Mouse (Mus musculus): ENCODE measurements around the gene Slc35b1. TPM values are rescaled to one million over a fixed set of nuclear protein-coding genes. Genes with fewer than 3 reads are reported as not detected.

Gene Slc35b1
- polyA plus RNA-seq, 1 experiment from 2014 or later = 37.7 TPM

DNA sequence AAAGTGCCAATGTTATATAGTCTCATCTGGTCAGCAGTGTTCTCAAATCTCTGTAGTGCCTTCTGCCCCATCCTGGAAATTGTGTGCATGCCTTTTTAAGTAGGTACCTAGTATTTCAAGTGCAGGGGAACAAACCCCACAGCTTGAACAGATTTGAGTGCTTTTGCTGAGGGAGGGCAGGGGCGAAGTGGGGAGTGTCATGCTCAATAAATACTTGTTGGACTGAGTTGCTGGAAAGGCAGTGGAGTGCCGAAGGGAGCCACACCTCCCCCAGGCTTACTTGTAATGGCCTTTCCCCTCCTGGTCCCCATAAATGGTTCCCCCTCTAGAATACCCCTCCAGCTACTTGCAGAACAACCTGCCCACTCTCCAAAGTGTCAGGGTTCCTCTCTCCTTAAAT is 40.3 kb upstream of the Slc35b1 start:
- Histone ChIP-seq H3K27me3 (ENCODE audit: control insufficient read depth, insufficient read depth, low read depth, low read length) (no peaks in the 10 kb centered on the region), H3K36me3 (ENCODE audit: control insufficient read depth, insufficient read depth) (peaks cover 55% of the 10 kb centered on the region), H3K4me1 (ENCODE audit: control insufficient read depth, low read depth, low read length) (peaks cover 49% of the 10 kb centered on the region), H3K27ac (ENCODE audit: low read length) (no peak overlapping the region), H3K9me3 (replicated peaks; ENCODE audit: control insufficient read depth, low read length) (no peaks in the 10 kb centered on the region), H3K9ac (ENCODE audit: low read depth, low read length) (peak overlapping the region; percentile 3; the same call in 1 of the 2 replicates), H3K4me3 (ENCODE audit: low read depth, low read length) (no peak overlapping the region), H3K4me2 (ENCODE audit: low read depth, low read length) (peak overlapping the region; percentile 1)
- WGBS (ENCODE audit: insufficient replicate concordance) = 83% methylated on average over 2 of the region's 2 CpGs
- ATAC-seq (ENCODE audit: low read depth) = no peak

DNA sequence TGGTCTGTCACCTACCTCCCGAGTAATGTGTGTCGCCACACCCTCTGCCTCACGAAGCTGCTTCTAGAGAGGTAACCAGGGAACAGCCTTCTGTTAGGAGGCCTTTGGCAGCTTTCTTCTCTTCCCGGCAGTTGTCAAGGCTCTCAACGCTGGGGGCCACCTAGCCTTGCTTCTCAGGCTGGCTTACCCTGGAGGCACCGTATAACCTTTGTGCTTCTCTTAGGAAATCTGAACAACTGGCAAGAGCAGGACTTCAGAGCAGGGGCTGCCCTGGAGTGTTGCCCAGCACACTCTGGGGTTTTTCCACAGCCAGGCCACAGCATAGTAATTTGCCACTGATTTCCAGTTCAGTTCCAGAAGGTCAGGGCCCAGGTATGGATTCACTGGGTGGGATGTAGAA is 34.2 kb upstream of the Slc35b1 start:
- Histone ChIP-seq H3K4me3 (ENCODE audit: low read depth, low read length) (no peak overlapping the region), H3K9ac (ENCODE audit: low read depth, low read length) (no peak overlapping the region), H3K36me3 (ENCODE audit: control insufficient read depth, insufficient read depth) (peaks cover 87% of the 10 kb centered on the region), H3K27ac (ENCODE audit: low read length) (no peak overlapping the region), H3K4me1 (ENCODE audit: control insufficient read depth, low read depth, low read length) (peaks cover 55% of the 10 kb centered on the region), H3K27me3 (ENCODE audit: control insufficient read depth, insufficient read depth, low read depth, low read length) (no peaks in the 10 kb centered on the region), H3K9me3 (replicated peaks; ENCODE audit: control insufficient read depth, low read length) (no peaks in the 10 kb centered on the region), H3K4me2 (ENCODE audit: low read depth, low read length) (no peak overlapping the region)
- no peak for ATAC-seq (ENCODE audit: low read depth)
- WGBS (ENCODE audit: insufficient replicate concordance) = 70% methylated on average over 6 of the region's 6 CpGs

DNA sequence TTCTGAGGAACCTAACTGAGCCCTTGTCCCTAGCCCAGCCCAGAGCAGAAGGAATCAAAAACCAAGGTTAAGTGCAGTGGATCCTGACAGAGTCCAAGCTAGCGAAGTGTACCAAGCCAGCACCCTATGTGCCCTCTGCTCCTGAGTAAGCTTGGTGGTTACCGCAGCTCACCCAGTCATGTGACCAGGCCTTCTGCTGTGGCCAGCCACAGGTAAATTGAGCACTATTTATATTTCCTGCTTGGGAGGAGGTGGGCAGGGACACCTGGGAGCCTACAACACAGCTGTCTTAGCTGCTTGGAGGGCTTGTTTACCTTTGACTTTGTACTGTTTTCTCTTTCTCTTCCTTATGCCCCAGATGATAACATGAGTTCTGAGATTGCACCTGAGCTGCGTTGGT is 33.5 kb upstream of the Slc35b1 start:
- Histone ChIP-seq H3K4me3 (ENCODE audit: low read depth, low read length) (no peak overlapping the region), H3K27me3 (ENCODE audit: control insufficient read depth, insufficient read depth, low read depth, low read length) (no peaks in the 10 kb centered on the region), H3K36me3 (ENCODE audit: control insufficient read depth, insufficient read depth) (peaks cover 80% of the 10 kb centered on the region), H3K9me3 (replicated peaks; ENCODE audit: control insufficient read depth, low read length) (no peaks in the 10 kb centered on the region), H3K4me1 (ENCODE audit: control insufficient read depth, low read depth, low read length) (peaks cover 61% of the 10 kb centered on the region), H3K9ac (ENCODE audit: low read depth, low read length) (no peak overlapping the region), H3K4me2 (ENCODE audit: low read depth, low read length) (no peak overlapping the region), H3K27ac (ENCODE audit: low read length) (peak overlapping the region; percentile 23)
- no peak for ATAC-seq (ENCODE audit: low read depth)
- 85% methylated on average over 3 of the region's 3 CpGs for WGBS (ENCODE audit: insufficient replicate concordance)

DNA sequence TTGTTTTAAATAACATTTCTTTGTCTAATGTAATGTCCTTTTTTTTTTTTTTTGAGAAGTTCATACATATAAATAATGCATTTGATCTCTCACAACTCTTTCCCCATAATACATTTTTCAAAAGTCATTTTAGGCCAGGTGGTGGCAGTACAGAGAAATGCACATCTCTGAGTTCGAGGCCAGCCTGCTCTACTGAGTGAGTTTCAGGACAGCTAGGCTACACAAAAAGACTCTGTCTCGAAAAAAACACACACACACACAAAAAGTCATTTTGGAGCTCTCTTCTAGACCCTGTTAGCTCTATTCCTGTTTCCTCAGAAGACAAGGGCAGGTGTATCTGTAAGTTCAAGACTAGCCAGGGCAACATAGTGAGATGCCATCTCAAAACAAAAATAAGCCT is 31.8 kb upstream of the Slc35b1 start:
- Histone ChIP-seq H3K9me3 (replicated peaks; ENCODE audit: control insufficient read depth, low read length) (no peaks in the 10 kb centered on the region), H3K4me2 (ENCODE audit: low read depth, low read length) (peak overlapping the region; percentile 15; the same call in 1 of the 2 replicates), H3K27me3 (ENCODE audit: control insufficient read depth, insufficient read depth, low read depth, low read length) (no peaks in the 10 kb centered on the region), H3K9ac (ENCODE audit: low read depth, low read length) (no peak overlapping the region), H3K4me3 (ENCODE audit: low read depth, low read length) (0 out of 2 replicates have a peak overlapping the region, but pooled peaks have one; percentile 3), H3K36me3 (ENCODE audit: control insufficient read depth, insufficient read depth) (peaks cover 68% of the 10 kb centered on the region), H3K4me1 (ENCODE audit: control insufficient read depth, low read depth, low read length) (peaks cover 70% of the 10 kb centered on the region), H3K27ac (ENCODE audit: low read length) (peak overlapping the region; percentile 68)
- ATAC-seq (ENCODE audit: low read depth) = no peak
- WGBS (ENCODE audit: insufficient replicate concordance) = 58% methylated on average over 2 of the region's 2 CpGs

DNA sequence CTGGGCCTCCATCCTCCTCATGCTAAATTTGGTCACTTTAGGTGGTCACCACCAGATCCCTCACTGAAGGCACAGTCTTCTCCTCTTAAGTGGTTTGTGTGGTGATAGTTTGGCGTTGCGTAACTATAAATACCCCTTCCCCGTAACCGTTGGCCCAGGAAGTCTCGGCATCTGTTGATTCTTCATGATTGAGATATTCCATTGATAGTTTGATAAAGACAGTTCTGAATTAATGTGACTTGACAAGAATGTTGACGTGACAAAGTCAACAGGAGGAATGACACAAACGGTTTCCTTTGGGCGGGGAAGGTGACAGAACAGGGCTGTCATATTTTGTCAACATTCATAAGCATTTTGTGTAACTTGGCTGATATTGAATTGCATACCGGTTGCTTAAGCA is 31.3 kb upstream of the Slc35b1 start:
- H3K27ac ChIP-seq (ENCODE audit: low read length) = peak overlapping the region; percentile 68
- peak overlapping the region; percentile 15; the same call in 1 of the 2 replicates for H3K4me2 ChIP-seq (ENCODE audit: low read depth, low read length)
- peaks cover 68% of the 10 kb centered on the region for H3K36me3 ChIP-seq (ENCODE audit: control insufficient read depth, insufficient read depth)
- ATAC-seq (ENCODE audit: low read depth) = no peak
- H3K9me3 ChIP-seq (replicated peaks; ENCODE audit: control insufficient read depth, low read length) = no peaks in the 10 kb centered on the region
- WGBS (ENCODE audit: insufficient replicate concordance) = 45% methylated on average over 9 of the region's 9 CpGs
- H3K27me3 ChIP-seq (ENCODE audit: control insufficient read depth, insufficient read depth, low read depth, low read length) = no peaks in the 10 kb centered on the region
- 0 out of 2 replicates have a peak overlapping the region, but pooled peaks have one; percentile 3 for H3K4me3 ChIP-seq (ENCODE audit: low read depth, low read length)
- peaks cover 75% of the 10 kb centered on the region for H3K4me1 ChIP-seq (ENCODE audit: control insufficient read depth, low read depth, low read length)
- H3K9ac ChIP-seq (ENCODE audit: low read depth, low read length) = no peak overlapping the region

DNA sequence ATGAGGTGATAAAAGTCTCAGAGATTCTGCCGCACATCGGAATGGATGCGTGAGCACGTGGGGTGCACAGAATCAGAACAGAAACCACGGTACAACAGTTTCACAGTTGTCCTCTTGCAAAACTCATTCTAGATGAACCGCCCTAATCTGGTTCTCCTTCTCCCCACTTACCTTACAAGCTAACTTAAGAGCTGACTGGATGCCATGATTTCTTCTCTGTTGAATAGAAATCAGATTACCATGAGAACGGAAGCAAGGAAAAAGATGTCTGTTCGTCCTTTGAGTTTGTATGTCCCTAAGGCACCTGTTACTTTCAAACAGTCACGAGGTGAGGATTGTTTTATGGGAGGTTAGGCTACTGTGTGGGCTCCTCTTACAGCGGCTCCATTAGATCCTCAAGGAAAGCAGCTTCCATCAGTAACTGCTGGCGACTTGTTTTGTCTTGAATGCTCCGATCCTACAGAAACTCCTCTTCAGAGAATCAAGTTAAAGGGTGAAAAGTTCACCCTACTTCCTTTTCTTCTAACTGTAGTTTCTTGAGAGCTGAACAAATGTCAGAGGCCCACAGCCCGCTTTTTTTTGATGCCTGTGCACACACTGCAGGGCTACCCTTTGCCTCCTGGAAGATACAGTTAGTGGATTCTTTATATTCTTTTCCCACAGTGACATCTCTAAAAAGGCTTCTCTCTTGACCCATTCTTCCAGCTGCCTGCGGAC is 30.1 kb upstream of the Slc35b1 start:
- Histone ChIP-seq H3K27me3 (ENCODE audit: control insufficient read depth, insufficient read depth, low read depth, low read length) (no peaks in the 10 kb centered on the region), H3K4me1 (ENCODE audit: control insufficient read depth, low read depth, low read length) (peaks cover 75% of the 10 kb centered on the region), H3K36me3 (ENCODE audit: control insufficient read depth, insufficient read depth) (peaks cover 68% of the 10 kb centered on the region), H3K4me2 (ENCODE audit: low read depth, low read length) (peak overlapping the region; percentile 69), H3K9me3 (replicated peaks; ENCODE audit: control insufficient read depth, low read length) (no peaks in the 10 kb centered on the region), H3K27ac (ENCODE audit: low read length) (peak overlapping the region; percentile 97), H3K4me3 (ENCODE audit: low read depth, low read length) (peak overlapping the region; percentile 36), H3K9ac (ENCODE audit: low read depth, low read length) (peak overlapping the region; percentile 60; the same call in 1 of the 2 replicates)
- 68% methylated on average over 14 of the region's 14 CpGs for WGBS (ENCODE audit: insufficient replicate concordance)
- no peak for ATAC-seq (ENCODE audit: low read depth)

DNA sequence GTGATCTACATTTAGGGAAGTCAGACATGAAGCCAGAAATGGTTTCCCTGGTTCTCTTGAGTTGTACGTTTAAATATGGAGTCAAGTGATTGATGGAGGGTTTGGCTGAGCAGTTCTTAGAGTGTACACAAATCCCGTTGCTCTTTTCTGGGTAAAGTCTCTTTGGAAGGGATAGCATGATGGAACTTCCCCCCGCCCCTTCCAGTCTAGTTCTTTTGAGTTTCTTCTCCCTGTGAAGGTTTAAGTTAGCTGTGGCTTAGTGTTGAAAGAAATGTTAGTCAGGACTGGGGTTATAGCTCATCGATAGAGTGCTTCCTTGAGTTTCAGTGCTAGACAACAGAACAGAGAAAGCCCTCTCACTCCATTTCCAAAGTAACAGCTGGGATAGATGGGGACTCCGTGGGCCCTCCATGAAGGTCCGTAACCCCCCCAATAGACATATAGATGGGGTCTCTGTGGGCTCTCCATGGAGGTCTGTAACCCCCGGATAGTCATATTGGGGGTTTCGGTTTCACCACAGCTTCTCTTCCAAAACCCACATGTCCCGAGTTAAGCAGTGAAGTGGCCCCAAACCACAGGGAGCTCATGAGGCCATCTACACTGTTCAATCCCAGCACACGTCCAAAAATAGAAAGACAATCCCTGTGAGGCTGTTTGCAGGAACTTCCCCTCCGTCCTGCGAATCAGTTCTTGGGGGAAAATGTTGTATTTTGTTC is 29.4 kb upstream of the Slc35b1 start:
- H3K4me1 ChIP-seq (ENCODE audit: control insufficient read depth, low read depth, low read length) = peaks cover 69% of the 10 kb centered on the region
- peaks cover 68% of the 10 kb centered on the region for H3K36me3 ChIP-seq (ENCODE audit: control insufficient read depth, insufficient read depth)
- 57% methylated on average over 12 of the region's 12 CpGs for WGBS (ENCODE audit: insufficient replicate concordance)
- H3K27me3 ChIP-seq (ENCODE audit: control insufficient read depth, insufficient read depth, low read depth, low read length) = no peaks in the 10 kb centered on the region
- peak overlapping the region; percentile 69 for H3K4me2 ChIP-seq (ENCODE audit: low read depth, low read length)
- peak overlapping the region; percentile 60 for H3K9ac ChIP-seq (ENCODE audit: low read depth, low read length)
- ATAC-seq (ENCODE audit: low read depth) = no peak
- H3K27ac ChIP-seq (ENCODE audit: low read length) = peak overlapping the region; percentile 97
- H3K9me3 ChIP-seq (replicated peaks; ENCODE audit: control insufficient read depth, low read length) = no peaks in the 10 kb centered on the region
- peak overlapping the region; percentile 36 for H3K4me3 ChIP-seq (ENCODE audit: low read depth, low read length)

DNA sequence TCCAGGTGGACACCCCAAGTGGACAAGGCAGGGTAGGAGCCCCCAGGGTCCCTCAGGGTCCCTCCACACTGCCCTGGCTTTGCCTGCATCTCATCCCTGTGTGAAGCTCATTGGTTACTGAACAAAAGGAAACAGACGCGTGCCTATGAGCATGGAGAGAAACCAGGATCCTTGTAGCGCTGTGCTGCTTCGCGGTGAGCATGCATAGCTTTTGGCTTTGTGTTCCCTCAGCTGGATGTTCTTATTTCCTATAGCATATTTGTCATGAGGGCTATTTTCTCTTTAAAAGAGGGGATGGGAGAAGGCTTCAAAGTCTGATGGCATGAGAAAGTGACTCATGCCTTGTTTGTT is 28.9 kb upstream of the Slc35b1 start:
- H3K27me3 ChIP-seq (ENCODE audit: control insufficient read depth, insufficient read depth, low read depth, low read length) = no peaks in the 10 kb centered on the region
- H3K27ac ChIP-seq (ENCODE audit: low read length) = peak overlapping the region; percentile 97
- ATAC-seq (ENCODE audit: low read depth) = no peak
- no peaks in the 10 kb centered on the region for H3K9me3 ChIP-seq (replicated peaks; ENCODE audit: control insufficient read depth, low read length)
- peaks cover 69% of the 10 kb centered on the region for H3K36me3 ChIP-seq (ENCODE audit: control insufficient read depth, insufficient read depth)
- H3K4me3 ChIP-seq (ENCODE audit: low read depth, low read length) = peak overlapping the region; percentile 36
- peak overlapping the region; percentile 69 for H3K4me2 ChIP-seq (ENCODE audit: low read depth, low read length)
- 82% methylated on average over 5 of the region's 5 CpGs for WGBS (ENCODE audit: insufficient replicate concordance)
- peaks cover 66% of the 10 kb centered on the region for H3K4me1 ChIP-seq (ENCODE audit: control insufficient read depth, low read depth, low read length)
- H3K9ac ChIP-seq (ENCODE audit: low read depth, low read length) = peak overlapping the region; percentile 60

DNA sequence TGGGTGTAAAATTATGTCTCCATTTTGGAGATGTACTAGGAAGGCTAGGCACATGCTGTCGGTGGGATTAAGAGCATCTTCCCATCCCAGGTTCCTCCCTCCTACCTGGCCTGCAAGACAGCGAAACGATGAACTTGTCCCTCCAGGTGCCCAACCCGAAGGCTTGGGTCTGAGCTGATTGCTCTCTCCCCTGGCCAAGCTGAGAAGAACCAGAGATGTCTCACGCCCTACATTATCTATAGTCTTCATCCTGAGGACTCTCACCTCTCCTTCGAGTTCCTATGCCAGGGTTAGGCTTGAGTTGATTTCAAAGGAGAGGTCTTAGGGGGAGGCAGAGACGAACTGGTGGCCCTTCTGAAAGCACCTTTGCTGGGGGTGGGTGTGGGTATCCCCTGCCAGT is 28.5 kb upstream of the Slc35b1 start:
- peak; percentile 35 for ATAC-seq (ENCODE audit: low read depth)
- H3K9me3 ChIP-seq (replicated peaks; ENCODE audit: control insufficient read depth, low read length) = no peaks in the 10 kb centered on the region
- peak overlapping the region; percentile 60 for H3K9ac ChIP-seq (ENCODE audit: low read depth, low read length)
- no peaks in the 10 kb centered on the region for H3K27me3 ChIP-seq (ENCODE audit: control insufficient read depth, insufficient read depth, low read depth, low read length)
- H3K4me3 ChIP-seq (ENCODE audit: low read depth, low read length) = peak overlapping the region; percentile 36
- peak overlapping the region; percentile 69 for H3K4me2 ChIP-seq (ENCODE audit: low read depth, low read length)
- WGBS (ENCODE audit: insufficient replicate concordance) = 37% methylated on average over 7 of the region's 7 CpGs
- peaks cover 68% of the 10 kb centered on the region for H3K36me3 ChIP-seq (ENCODE audit: control insufficient read depth, insufficient read depth)
- peak overlapping the region; percentile 97 for H3K27ac ChIP-seq (ENCODE audit: low read length)
- peaks cover 64% of the 10 kb centered on the region for H3K4me1 ChIP-seq (ENCODE audit: control insufficient read depth, low read depth, low read length)

Data from liver, embryonic 16.5 days (tissue).